ENCODE assay signal across 13 mouse cellular contexts in genomic region chr6:82549270-82549669, GRCm38 (mm10).
DNase-seq lines count a peak whose midpoint lies in the region; ATAC-seq and TF ChIP-seq lines count a peak whose summit lies in the region.
"Had no signal": no experiment of that assay in that cellular context is flagged by ENCODE, and none has a peak within 500 bp of the region (broad histone marks: within the 10 kb centered on the region; RNA-seq: fewer than 3 reads in every experiment).

No protein-coding gene starts in this region.

- no peak overlapping the region for H3K9ac ChIP-seq in intestine, postnatal 0 days (ENCODE audit: low read depth, low read length)
- no peak overlapping the region for H3K9ac ChIP-seq in intestine, embryonic 16.5 days (ENCODE audit: low read depth, low read length)
- H3K9ac ChIP-seq: hindbrain, embryonic 15.5 days; liver, embryonic 12.5 days; neural tube, embryonic 12.5 days had no signal

- H3K4me2 ChIP-seq in intestine, postnatal 0 days (replicated peaks; ENCODE audit: low read depth) = no peak overlapping the region
- H3K4me2 ChIP-seq in intestine, embryonic 16.5 days (ENCODE audit: low read depth, low read length) = no peak overlapping the region
- H3K4me2 ChIP-seq: hindbrain, embryonic 15.5 days; liver, embryonic 12.5 days; neural tube, embryonic 12.5 days had no signal

- peak; percentile 11 for DNase-seq in right cerebral cortex, postnatal 4 days
- no peak for DNase-seq in right cerebral cortex, adult 2 months (ENCODE audit: low spot score in 2 of 2)
- no peak for DNase-seq in Patski (ENCODE audit: low read depth, low spot score)
- peak; percentile 32 for DNase-seq in testis, postnatal 14 days (ENCODE audit: low spot score)
- no peak for DNase-seq in embryo, embryonic 9.5 days (ENCODE audit: extremely low spot score)
- DNase-seq: adrenal gland, adult 2 months; lung, postnatal 4 days; midbrain, embryonic 14.5 days had no signal

- H3K27ac ChIP-seq in intestine, postnatal 0 days (ENCODE audit: low read depth, low read length) = no peak overlapping the region
- H3K27ac ChIP-seq in intestine, embryonic 16.5 days (ENCODE audit: low read length) = no peak overlapping the region
- H3K27ac ChIP-seq: hindbrain, embryonic 15.5 days; liver, embryonic 12.5 days; neural tube, embryonic 12.5 days had no signal

- TF ChIP-seq CTCF in intestine, postnatal 0 days (IDR thresholded peaks at IDR 0.05; ENCODE audit: low read depth) = peak; percentile 45
- TF ChIP-seq CTCF in Patski (IDR thresholded peaks at IDR 0.05) = peak; percentile 48

- CTCF ChIA-PET in Patski (lab: Charles Lee) = no interaction called here

- H3K4me1 ChIP-seq in intestine, postnatal 0 days (replicated peaks; ENCODE audit: control insufficient read depth, insufficient read depth, low read length) = no peaks in the 10 kb centered on the region
- no peaks in the 10 kb centered on the region for H3K4me1 ChIP-seq in intestine, embryonic 16.5 days (ENCODE audit: control insufficient read depth, insufficient read depth, low read length)
- H3K4me1 ChIP-seq: liver, embryonic 12.5 days; neural tube, embryonic 12.5 days had no signal

- H3K27me3 ChIP-seq in intestine, postnatal 0 days (replicated peaks; ENCODE audit: control insufficient read depth, insufficient read depth, low read length) = no peaks in the 10 kb centered on the region
- no peaks in the 10 kb centered on the region for H3K27me3 ChIP-seq in intestine, embryonic 16.5 days (replicated peaks; ENCODE audit: control insufficient read depth, insufficient read depth, low read length)
- H3K27me3 ChIP-seq in Patski = peaks cover 10% of the 10 kb centered on the region
- H3K27me3 ChIP-seq: hindbrain, embryonic 15.5 days; liver, embryonic 12.5 days; neural tube, embryonic 12.5 days had no signal

- H3K9me3 ChIP-seq in intestine, postnatal 0 days (ENCODE audit: control insufficient read depth) = no peaks in the 10 kb centered on the region
- no peaks in the 10 kb centered on the region for H3K9me3 ChIP-seq in intestine, embryonic 16.5 days (ENCODE audit: control insufficient read depth, low read length)
- H3K9me3 ChIP-seq: hindbrain, embryonic 15.5 days had no signal

- H3K36me3 ChIP-seq in intestine, postnatal 0 days (ENCODE audit: control insufficient read depth, insufficient read depth) = no peaks in the 10 kb centered on the region
- no peaks in the 10 kb centered on the region for H3K36me3 ChIP-seq in intestine, embryonic 16.5 days (ENCODE audit: control insufficient read depth, insufficient read depth, low read length)
- H3K36me3 ChIP-seq: hindbrain, embryonic 15.5 days; liver, embryonic 12.5 days; neural tube, embryonic 12.5 days had no signal

- POLR2A ChIA-PET in Patski (lab: Charles Lee) = no interaction called here

- ATAC-seq in intestine, postnatal 0 days = no peak
- ATAC-seq in intestine, embryonic 16.5 days = no peak
- no peak for ATAC-seq in Patski
- ATAC-seq: liver, embryonic 12.5 days had no signal

- in situ Hi-C loops in Patski (cut with MboI; ENCODE audit: low pct_unique_long_range_greater_than_20kb) = no loop called here

- no peak overlapping the region for H3K4me3 ChIP-seq in intestine, postnatal 0 days (ENCODE audit: low read depth, low read length)
- H3K4me3 ChIP-seq in intestine, embryonic 16.5 days (ENCODE audit: low read length) = no peak overlapping the region
- H3K4me3 ChIP-seq: hindbrain, embryonic 15.5 days; liver, embryonic 12.5 days; neural tube, embryonic 12.5 days had no signal

- 49% methylated on average over 3 of the region's 3 CpGs for WGBS in intestine, postnatal 0 days
- 40% methylated on average over 3 of the region's 3 CpGs for WGBS in intestine, embryonic 16.5 days

Comparison
In these comparisons a context has a peak if more than half of its experiments do, and no peak if none do; other contexts are left out.
1. DNase-seq: peak in right cerebral cortex, postnatal 4 days (single experiment) and testis, postnatal 14 days (single experiment); none in right cerebral cortex, adult 2 months (0 of 2), Patski (single experiment) and embryo, embryonic 9.5 days (single experiment).